Mouse (Mus musculus) G1E (cell line): ENCODE data around the gene Emc1.
"Not testable (repeated sequence)": the region's sequence is repeated elsewhere in the genome, so short reads cannot be mapped to it uniquely, and the experiment has no call there.

Source experiments
- CTCF ChIP-seq: IDR thresholded peaks from 2 replicates; pipeline ENCODE4 v1.5.1; 2012; ENCODE audit warnings: low read depth, low read length, inconsistent platforms, mixed read lengths
- GATA1 ChIP-seq: IDR thresholded peaks from 2 replicates; pipeline ENCODE4 v1.6.1; 2012; ENCODE audit warnings: borderline replicate concordance, low read length, inconsistent platforms, mixed read lengths
- GATA2 ChIP-seq: IDR thresholded peaks from 2 replicates; pipeline ENCODE4 v1.6.1; 2012; ENCODE audit warnings: low read depth, low read length, inconsistent platforms, borderline replicate concordance

- TF ChIP-seq CTCF, GATA1, GATA2: not testable (repeated sequence)
Observed at GRCm38 (mm10) chr4:139385841-139386240, 33.5 kb downstream of the Emc1 start.
